In genomic region chr3:117814218-117814617, GRCm38 (mm10) we compare ENCODE assay signal across 34 mouse cellular contexts.
"Had no signal": no experiment of that assay in that cellular context is flagged by ENCODE, and none has a peak within 500 bp of the region (broad histone marks: within the 10 kb centered on the region; RNA-seq: fewer than 3 reads in every experiment).

No protein-coding gene starts in this region.

- H3K27ac ChIP-seq: heart, embryonic 13.5 days; heart, embryonic 15.5 days; hindbrain, embryonic 10.5 days; hindbrain, embryonic 12.5 days; hindbrain, embryonic 13.5 days; hindbrain, embryonic 14.5 days; hindbrain, embryonic 15.5 days; hindbrain, postnatal 0 days; intestine, embryonic 15.5 days; kidney, embryonic 15.5 days; kidney, postnatal 0 days; layer of hippocampus, adult 2 months; left cerebral cortex, adult 2 months had no signal

- H3K9me3 ChIP-seq: heart, embryonic 12.5 days; heart, embryonic 13.5 days; heart, embryonic 15.5 days; hindbrain, embryonic 10.5 days; hindbrain, embryonic 12.5 days; hindbrain, embryonic 13.5 days; hindbrain, embryonic 15.5 days; intestine, embryonic 15.5 days; kidney, embryonic 15.5 days had no signal

- H3K4me2 ChIP-seq: heart, embryonic 12.5 days; heart, embryonic 13.5 days; heart, embryonic 15.5 days; hindbrain, embryonic 12.5 days; hindbrain, embryonic 13.5 days; hindbrain, embryonic 14.5 days; hindbrain, embryonic 15.5 days; intestine, embryonic 15.5 days; kidney, embryonic 15.5 days had no signal

- H3K9ac ChIP-seq: heart, embryonic 12.5 days; heart, embryonic 13.5 days; heart, embryonic 15.5 days; hindbrain, embryonic 12.5 days; hindbrain, embryonic 13.5 days; hindbrain, embryonic 14.5 days; hindbrain, embryonic 15.5 days; intestine, embryonic 15.5 days; kidney, embryonic 15.5 days had no signal

- H3K36me3 ChIP-seq: hindbrain, embryonic 10.5 days; hindbrain, embryonic 12.5 days; hindbrain, embryonic 13.5 days; hindbrain, embryonic 15.5 days; intestine, embryonic 15.5 days; kidney, embryonic 15.5 days had no signal

- H3K27me3 ChIP-seq: heart, embryonic 12.5 days; heart, embryonic 13.5 days; heart, embryonic 15.5 days; hindbrain, embryonic 12.5 days; hindbrain, embryonic 13.5 days; hindbrain, embryonic 15.5 days; intestine, embryonic 15.5 days; kidney, embryonic 15.5 days had no signal

- H3K4me1 ChIP-seq: heart, embryonic 12.5 days; heart, embryonic 13.5 days; heart, embryonic 15.5 days; hindbrain, embryonic 10.5 days; hindbrain, embryonic 12.5 days; hindbrain, embryonic 13.5 days; hindbrain, embryonic 15.5 days; intestine, embryonic 15.5 days; kidney, embryonic 15.5 days had no signal

- ATAC-seq: hindbrain, embryonic 16.5 days; hindbrain, postnatal 0 days; inflammation-experienced regulatory T-cells, adult 6 months; intestine, embryonic 15.5 days; intestine, embryonic 16.5 days; intestine, postnatal 0 days had no signal

- H3K4me3 ChIP-seq: heart, embryonic 12.5 days; heart, embryonic 13.5 days; heart, embryonic 15.5 days; hindbrain, embryonic 10.5 days; hindbrain, embryonic 12.5 days; hindbrain, embryonic 13.5 days; hindbrain, embryonic 15.5 days; intestine, embryonic 15.5 days; kidney, embryonic 15.5 days; layer of hippocampus, adult 2 months; left cerebral cortex, adult 2 months had no signal

- DNase-seq: heart, postnatal 10 days; heart, postnatal 14 days; heart, postnatal 36 days; heart, postnatal 4 days; kidney, adult 11 months; kidney, adult 18-20 months; kidney, adult 2 months; kidney, adult 8-10 months; kidney, adult 9 months; kidney, postnatal 10 days; kidney, postnatal 14 days; kidney, postnatal 25 days; kidney, postnatal 36 days; kidney, postnatal 4 days; layer of hippocampus, adult 9-11 months; layer of hippocampus, postnatal 36 days had no signal
